Mouse (Mus musculus): Measurements from ENCODE around the gene Aasdh.

Aasdh gene

DNA sequence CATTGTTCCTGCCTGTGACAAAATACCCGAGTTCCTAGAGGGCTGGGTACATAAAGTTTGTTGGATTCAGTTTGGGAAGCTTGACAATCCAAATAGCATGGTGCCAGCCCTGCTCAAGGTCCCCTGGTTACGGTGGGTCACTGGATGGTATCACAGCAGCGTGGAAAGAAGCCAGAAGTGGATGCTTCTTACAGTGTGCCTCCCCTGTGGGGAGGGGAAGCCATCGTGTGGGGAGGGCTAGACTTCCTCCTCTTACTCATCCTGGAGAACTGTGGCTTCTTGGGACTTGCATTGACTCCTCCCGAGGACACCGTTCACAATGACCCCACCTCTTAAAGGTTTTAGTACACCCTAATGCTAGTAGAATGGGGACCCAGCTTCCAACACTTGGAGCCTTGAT, 65.5 kb downstream of the Aasdh start:
- DNase-seq = no peak

DNA sequence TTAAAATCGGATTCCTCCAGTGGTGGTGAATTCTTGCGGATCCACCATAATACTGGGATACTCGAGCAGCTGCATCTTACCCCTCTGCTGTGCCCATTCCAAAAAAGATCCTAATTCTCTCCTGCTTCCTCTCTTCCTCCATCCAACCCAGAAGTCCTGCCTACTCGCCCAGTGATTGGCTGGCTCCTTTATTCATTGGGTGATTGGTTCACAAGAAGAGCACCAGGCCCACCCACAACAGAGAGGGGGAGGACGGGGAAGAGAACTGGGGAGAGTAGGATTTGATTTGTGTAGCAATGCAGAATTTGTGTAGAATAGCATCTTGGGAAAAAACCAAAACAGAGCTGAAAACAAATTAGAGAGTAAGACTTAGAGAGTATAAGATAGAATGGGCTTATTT, 68.3 kb downstream of the Aasdh start:
- DNase-seq = no peak

DNA sequence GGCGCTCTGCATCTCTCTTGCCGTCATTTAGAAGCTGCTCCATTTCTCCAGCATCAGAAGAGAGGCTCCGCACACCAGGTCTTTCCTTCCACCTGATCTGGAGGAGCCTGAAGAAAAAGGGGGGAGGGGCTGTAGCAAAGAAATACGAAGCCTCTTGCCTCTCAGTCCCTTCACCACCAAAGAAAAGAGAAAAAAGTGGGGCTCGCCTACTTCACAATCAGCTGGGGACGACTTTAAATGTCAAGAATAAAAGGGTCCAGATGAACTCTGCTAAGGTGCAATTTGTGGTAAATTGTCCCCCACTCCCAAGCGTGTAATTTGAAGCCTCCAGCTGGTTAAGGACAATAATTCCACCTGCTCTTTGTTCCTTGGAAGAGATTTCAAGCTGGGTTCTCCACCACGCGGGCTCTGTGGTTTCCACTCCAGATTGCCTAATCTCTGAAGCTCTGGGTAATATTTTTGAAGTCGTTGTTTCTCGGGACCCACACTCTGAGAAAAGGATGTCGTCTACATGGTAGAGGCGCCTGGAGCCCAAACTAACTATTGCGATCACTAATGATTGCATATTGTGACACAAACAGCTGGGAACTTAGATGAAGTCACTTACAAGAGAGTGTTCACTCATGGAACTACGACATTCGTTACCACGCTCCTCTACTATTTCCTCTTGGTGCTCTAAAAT, 72.6 kb downstream of the Aasdh start:
- DNase-seq = no peak

DNA sequence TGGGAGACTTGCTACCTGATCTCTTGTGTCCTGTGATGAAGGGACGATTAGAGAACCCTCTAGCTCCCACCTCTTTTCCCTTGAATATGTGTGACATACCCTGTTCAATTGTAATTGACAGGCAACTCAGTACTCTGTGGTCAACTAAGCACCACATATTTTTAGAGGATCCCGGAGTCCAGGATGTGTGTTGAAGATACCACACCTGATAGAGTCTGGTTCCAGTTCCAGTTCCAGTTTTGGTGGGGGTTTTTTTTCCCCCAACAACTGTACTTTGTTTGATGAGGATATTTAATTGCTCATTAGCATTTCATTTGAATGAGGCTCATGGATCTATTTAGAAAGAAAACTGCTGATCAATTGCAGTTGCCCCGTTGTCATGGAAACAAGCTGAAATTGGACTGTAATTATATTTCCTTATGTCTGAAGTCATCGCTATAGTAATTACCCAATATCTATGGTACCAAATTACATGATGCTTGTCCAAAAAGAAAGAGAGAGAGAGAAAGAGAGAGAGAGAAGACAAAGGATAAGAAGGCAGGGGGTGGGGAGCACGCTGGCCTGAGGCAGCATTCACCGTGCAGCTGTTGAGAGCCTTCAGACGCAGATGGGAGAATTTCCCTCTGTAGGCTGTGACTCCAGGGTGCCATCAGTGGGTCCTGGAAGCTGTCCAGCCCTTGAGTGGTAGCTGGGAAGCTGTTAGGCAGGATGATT, 76.6 kb downstream of the Aasdh start:
- peak; percentile 48 for DNase-seq
